Mouse (Mus musculus) gastrocnemius, postnatal 4 days (tissue): ENCODE results near the gene Cfap44. TPM values are rescaled to one million over a fixed set of nuclear protein-coding genes. Genes with fewer than 3 reads are reported as not detected.

Source experiments
- DNase-seq, 2 experiments: peaks; one replicate each; pipeline ENCODE4 v3.0.0; 2021 to 2022; ENCODE audit warnings: low spot score in 2 of 2, mixed read lengths in 2 of 2
- total RNA-seq, 2 experiments: library from RNA; stranded (reverse); gene quantifications; 2 replicates each; pipeline ENCODE4 v1.2.3; 2021

Gene Cfap44
- total RNA-seq, 2 experiments from 2014 or later, result 0.05 to 0.16 TPM

DNA sequence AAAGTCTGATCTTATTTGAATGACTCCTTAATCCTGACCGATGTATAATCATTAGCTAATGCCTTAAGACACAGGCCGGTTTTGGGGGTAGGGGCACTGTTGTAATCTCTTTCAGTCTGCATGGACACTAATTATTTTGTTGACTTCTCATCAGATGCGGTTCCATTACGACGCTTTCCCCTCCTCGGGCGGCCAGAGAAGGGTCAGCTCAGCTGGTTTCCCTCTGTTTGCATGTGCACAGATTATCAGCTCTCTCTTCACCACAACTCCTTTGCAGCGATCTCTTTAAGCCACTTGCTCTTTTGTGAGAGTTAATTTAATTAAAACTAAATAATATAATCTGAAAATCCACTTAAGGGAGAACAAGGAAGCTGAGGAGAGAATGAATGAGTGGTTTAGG, 135.1 kb downstream of the Cfap44 start:
- DNase-seq, result no peak

DNA sequence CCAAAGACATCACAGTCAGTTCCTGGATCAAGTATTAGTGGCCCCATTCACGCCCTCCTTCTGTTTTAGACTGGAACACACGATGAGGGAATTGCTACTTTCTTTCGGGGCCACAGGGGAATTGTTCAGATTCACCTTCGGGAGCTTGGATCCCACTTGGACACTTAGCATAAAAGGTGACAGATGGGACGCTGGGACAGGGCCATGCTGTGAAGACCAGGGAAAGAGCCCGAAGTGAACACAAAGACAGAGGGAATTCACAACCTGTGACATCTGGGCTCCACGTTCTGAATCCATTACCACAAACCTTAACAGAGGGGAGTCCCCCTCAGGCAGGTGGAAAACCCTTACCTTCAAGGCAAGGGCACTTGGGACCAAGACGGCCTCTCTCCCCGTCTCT, 135.6 kb downstream of the Cfap44 start:
- no peak for DNase-seq

DNA sequence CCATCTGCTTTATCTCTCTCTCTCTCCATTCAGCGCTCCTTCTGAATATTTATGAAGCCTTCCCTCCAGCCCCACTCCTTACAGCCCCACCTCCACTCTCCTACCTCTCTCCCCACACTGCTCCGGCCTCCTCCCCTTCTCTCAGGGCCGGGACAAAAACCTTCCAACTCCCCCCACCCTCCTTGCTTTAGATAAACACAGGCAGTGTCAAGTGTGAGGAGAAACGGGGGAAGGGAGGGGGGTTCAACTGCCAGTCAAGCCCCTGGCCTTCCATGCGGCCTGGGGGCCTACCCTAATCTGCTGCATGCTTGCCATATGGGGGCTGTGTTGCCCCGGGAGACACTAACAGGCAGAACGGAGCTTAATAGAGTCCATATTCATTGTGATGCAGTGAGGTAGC, 136.2 kb downstream of the Cfap44 start:
- no peak for DNase-seq

DNA sequence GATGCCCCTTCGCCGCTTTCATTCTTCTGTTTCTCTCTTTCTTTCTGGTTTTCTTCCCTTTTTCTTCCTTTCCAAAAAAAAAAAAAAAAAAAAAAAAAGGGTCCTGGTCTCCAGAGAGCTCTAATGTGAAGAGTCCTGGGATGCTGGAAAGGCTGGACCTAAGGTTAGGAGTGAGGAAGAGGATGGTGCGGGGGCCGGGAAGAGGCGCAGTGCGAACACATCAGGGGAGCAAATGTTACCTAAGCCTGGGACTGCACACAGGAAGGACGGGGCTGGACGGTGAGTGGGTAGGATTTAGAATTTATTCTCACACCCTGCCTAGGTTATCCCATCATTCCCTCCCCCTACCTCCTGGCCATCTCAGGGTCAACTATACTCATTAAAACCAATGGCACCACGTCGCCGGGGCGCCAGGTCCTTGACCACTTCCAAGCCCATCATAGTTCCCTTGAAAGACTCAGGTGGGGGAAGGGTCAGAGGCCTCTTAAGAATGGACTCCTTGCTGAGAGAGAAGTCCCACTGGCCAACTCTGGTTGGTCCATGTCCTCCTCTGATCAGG, 136.7 kb downstream of the Cfap44 start:
- DNase-seq, result no peak

Other genes with a start within 250 kb of the Cfap44 start
- 10 to 100 TPM; 37.3 to 41.9 TPM for gene Usf3, start 221.6 kb upstream of the Cfap44 start, total RNA-seq
- under 1 TPM; 0.29 to 0.93 TPM for gene Sidt1, start 61.6 kb upstream of the Cfap44 start, total RNA-seq
- gene Spice1, start 47.7 kb upstream of the Cfap44 start, total RNA-seq, result 10 to 100 TPM; 12.7 TPM
- gene Boc, start 164.1 kb downstream of the Cfap44 start, total RNA-seq, result 10 to 100 TPM; 26.2 to 30.3 TPM